41 mouse cellular contexts compared by ENCODE assay signal in genomic region chr15:102567849-102568248, GRCm38 (mm10). TPM values are rescaled to one million over a fixed set of nuclear protein-coding genes. Genes with fewer than 3 reads are reported as not detected.
"Had no signal": no experiment of that assay in that cellular context is flagged by ENCODE, and none has a peak within 500 bp of the region (broad histone marks: within the 10 kb centered on the region; RNA-seq: fewer than 3 reads in every experiment).

No protein-coding gene starts in this region.

- H3K27ac ChIP-seq: heart, embryonic 13.5 days; heart, embryonic 15.5 days; hindbrain, embryonic 10.5 days; hindbrain, embryonic 12.5 days; hindbrain, embryonic 13.5 days; hindbrain, embryonic 14.5 days; hindbrain, embryonic 15.5 days; hindbrain, postnatal 0 days; intestine, embryonic 15.5 days; kidney, embryonic 15.5 days; kidney, postnatal 0 days; layer of hippocampus, adult 2 months; left cerebral cortex, adult 2 months had no signal

- H3K4me3 ChIP-seq: heart, embryonic 12.5 days; heart, embryonic 13.5 days; heart, embryonic 15.5 days; hindbrain, embryonic 10.5 days; hindbrain, embryonic 12.5 days; hindbrain, embryonic 13.5 days; hindbrain, embryonic 15.5 days; intestine, embryonic 15.5 days; kidney, embryonic 15.5 days; layer of hippocampus, adult 2 months; left cerebral cortex, adult 2 months had no signal

- H3K9ac ChIP-seq: heart, embryonic 12.5 days; heart, embryonic 13.5 days; heart, embryonic 15.5 days; hindbrain, embryonic 12.5 days; hindbrain, embryonic 13.5 days; hindbrain, embryonic 14.5 days; hindbrain, embryonic 15.5 days; intestine, embryonic 15.5 days; kidney, embryonic 15.5 days had no signal

- DNase-seq: heart, postnatal 10 days; heart, postnatal 14 days; heart, postnatal 36 days; heart, postnatal 4 days; kidney, adult 11 months; kidney, adult 18-20 months; kidney, adult 2 months; kidney, adult 8-10 months; kidney, adult 9 months; kidney, postnatal 10 days; kidney, postnatal 14 days; kidney, postnatal 25 days; kidney, postnatal 36 days; kidney, postnatal 4 days; layer of hippocampus, adult 9-11 months had no signal

- H3K4me1 ChIP-seq: heart, embryonic 12.5 days; heart, embryonic 13.5 days; heart, embryonic 15.5 days; hindbrain, embryonic 10.5 days; hindbrain, embryonic 12.5 days; hindbrain, embryonic 13.5 days; hindbrain, embryonic 15.5 days; intestine, embryonic 15.5 days; kidney, embryonic 15.5 days had no signal

- H3K27me3 ChIP-seq: heart, embryonic 12.5 days; heart, embryonic 13.5 days; heart, embryonic 15.5 days; hindbrain, embryonic 12.5 days; hindbrain, embryonic 13.5 days; hindbrain, embryonic 15.5 days; intestine, embryonic 15.5 days; kidney, embryonic 15.5 days had no signal

- H3K9me3 ChIP-seq: heart, embryonic 12.5 days; heart, embryonic 13.5 days; heart, embryonic 15.5 days; hindbrain, embryonic 10.5 days; hindbrain, embryonic 12.5 days; hindbrain, embryonic 13.5 days; hindbrain, embryonic 15.5 days; intestine, embryonic 15.5 days; kidney, embryonic 15.5 days had no signal

- H3K36me3 ChIP-seq: heart, embryonic 15.5 days; hindbrain, embryonic 12.5 days; hindbrain, embryonic 13.5 days had no signal

RNA-seq across cellular contexts. Expression of gene Gm28047, which starts 57.0 kb away (rescaled TPM):
- total RNA-seq: heart, postnatal 25 days; hindbrain, postnatal 0 days; layer of hippocampus, adult 2 months; left cerebral cortex, adult 18-20 months had no signal
- polyA plus RNA-seq: heart, embryonic 11.5 days; heart, embryonic 12.5 days; heart, embryonic 13.5 days; heart, embryonic 14.5 days; heart, embryonic 15.5 days; heart, embryonic 16.5 days; heart, postnatal 0 days; hindbrain, embryonic 10.5 days; hindbrain, embryonic 12.5 days; hindbrain, embryonic 13.5 days; hindbrain, embryonic 14.5 days; hindbrain, embryonic 15.5 days; hindbrain, embryonic 16.5 days; intestine, embryonic 14.5 days; intestine, embryonic 15.5 days; intestine, embryonic 16.5 days; intestine, postnatal 0 days; kidney, adult 2 months; kidney, embryonic 14.5 days; kidney, embryonic 15.5 days; large intestine, adult 2 months had no signal
